Mouse (Mus musculus) NIH3T3 (cell line): ENCODE measurements around the gene Atp4b.
A peak's percentile ranks its signal among the peaks of the same experiment; 100 is the strongest.

Experiments used
- DNase-seq: peaks from one replicate; pipeline ENCODE4 v3.0.0-alpha.2; 2012; ENCODE audit warnings: low read depth

Gene Atp4b

GRCm38 (mm10) chr8:13382536-13382935, 14.1 kb downstream of the Atp4b start:
- peak; percentile 24 for DNase-seq

- no peak for DNase-seq
Measured at GRCm38 (mm10) chr8:13381630-13382029, 15.0 kb downstream of the Atp4b start.

- DNase-seq = peak; percentile 74
Measured at GRCm38 (mm10) chr8:13373151-13373662, 23.4 kb downstream of the Atp4b start.

- peak; percentile 17 for DNase-seq
Measured at GRCm38 (mm10) chr8:13361865-13362264, 34.8 kb downstream of the Atp4b start.

GRCm38 (mm10) chr8:13360213-13360612, 36.4 kb downstream of the Atp4b start:
- DNase-seq = no peak

- no peak for DNase-seq
Measured at GRCm38 (mm10) chr8:13356681-13357080, 39.9 kb downstream of the Atp4b start.

- no peak for DNase-seq
Measured at GRCm38 (mm10) chr8:13356221-13356620, 40.4 kb downstream of the Atp4b start.

GRCm38 (mm10) chr8:13353883-13354282, 42.7 kb downstream of the Atp4b start:
- no peak for DNase-seq

- no peak for DNase-seq
Measured at GRCm38 (mm10) chr8:13353155-13353833, 43.3 kb downstream of the Atp4b start.

GRCm38 (mm10) chr8:13352601-13353000, 44.0 kb downstream of the Atp4b start:
- DNase-seq = no peak

GRCm38 (mm10) chr8:13351593-13351992, 45.0 kb downstream of the Atp4b start:
- no peak for DNase-seq

- DNase-seq = no peak
Measured at GRCm38 (mm10) chr8:13350052-13350451, 46.6 kb downstream of the Atp4b start.

GRCm38 (mm10) chr8:13343134-13343533, 53.5 kb downstream of the Atp4b start:
- DNase-seq = no peak

GRCm38 (mm10) chr8:13342340-13342739, 54.3 kb downstream of the Atp4b start:
- DNase-seq = no peak

GRCm38 (mm10) chr8:13340650-13341049, 56.0 kb downstream of the Atp4b start:
- DNase-seq = no peak

GRCm38 (mm10) chr8:13339646-13339990, 57.0 kb downstream of the Atp4b start:
- peak; percentile 43 for DNase-seq

GRCm38 (mm10) chr8:13338901-13339645, 57.6 kb downstream of the Atp4b start:
- DNase-seq = peak; percentile 64

- peak; percentile 91 for DNase-seq
Measured at GRCm38 (mm10) chr8:13338255-13338860, 58.3 kb downstream of the Atp4b start, which contains the start of gene Tfdp1. Gene Tfdp1, plus strand, starts transcription at chr8:13338751.

- DNase-seq = no peak
Measured at GRCm38 (mm10) chr8:13337678-13338077, 58.9 kb downstream of the Atp4b start.

- DNase-seq = peak; percentile 32
Measured at GRCm38 (mm10) chr8:13337245-13337644, 59.4 kb downstream of the Atp4b start.
